Comparison of ENCODE assay signal across 18 mouse cellular contexts in genomic region chr5:125104841-125105240, GRCm38 (mm10).
A peak's percentile ranks its signal among the peaks of the same experiment; 100 is the strongest.
DNase-seq lines count a peak whose midpoint lies in the region; ATAC-seq and TF ChIP-seq lines count a peak whose summit lies in the region.
"Had no signal": no experiment of that assay in that cellular context is flagged by ENCODE, and none has a peak within 500 bp of the region (broad histone marks: within the 10 kb centered on the region; RNA-seq: fewer than 3 reads in every experiment).

No protein-coding gene starts in this region.

- H3K4me1 ChIP-seq in heart, embryonic 15.5 days (replicated peaks): peaks cover 41% of the 10 kb centered on the region
- H3K4me1 ChIP-seq in heart, adult 2 months (ENCODE audit: control insufficient read depth, insufficient read depth, low read length): peaks cover 12% of the 10 kb centered on the region
- peaks cover 45% of the 10 kb centered on the region for H3K4me1 ChIP-seq in neural tube, embryonic 13.5 days (replicated peaks)
- peaks cover 44% of the 10 kb centered on the region for H3K4me1 ChIP-seq in limb, embryonic 10.5 days

- 44% methylated on average over 6 of the region's 6 CpGs for WGBS in heart, embryonic 15.5 days
- WGBS in heart, adult 2 months: 75% methylated on average over 6 of the region's 6 CpGs
- 78% methylated on average over 6 of the region's 6 CpGs for WGBS in neural tube, embryonic 13.5 days
- 52% methylated on average over 6 of the region's 6 CpGs for WGBS in limb, embryonic 10.5 days

- no peak overlapping the region for H3K4me3 ChIP-seq in heart, embryonic 15.5 days
- H3K4me3 ChIP-seq in heart, adult 2 months: no peak overlapping the region
- H3K4me3 ChIP-seq in neural tube, embryonic 13.5 days: no peak overlapping the region
- no peak overlapping the region for H3K4me3 ChIP-seq in limb, embryonic 10.5 days

- no peak overlapping the region for H3K4me2 ChIP-seq in heart, embryonic 15.5 days
- H3K4me2 ChIP-seq in neural tube, embryonic 13.5 days: no peak overlapping the region

- no peaks in the 10 kb centered on the region for H3K79me2 ChIP-seq in heart, adult 2 months (replicated peaks; ENCODE audit: control insufficient read depth, insufficient read depth, low read length)

- intact Hi-C loops in heart, adult 2 months (cut with DNase I): loop anchor here (5.0 kb wide), 3 partner anchors 33 to 88 kb away; no protein-coding TSS in a partner anchor
- intact Hi-C loops in left cerebral cortex, postnatal 4 days (cut with DNase I): no loop called here

- no peak for TF ChIP-seq EP300 in heart, adult 2 months (IDR thresholded peaks at IDR 0.05; ENCODE audit: insufficient read depth, low read depth, low read length)

- no peaks in the 10 kb centered on the region for H3K27me3 ChIP-seq in heart, embryonic 15.5 days
- no peaks in the 10 kb centered on the region for H3K27me3 ChIP-seq in heart, adult 2 months (ENCODE audit: control insufficient read depth, insufficient read depth, low read length)
- no peaks in the 10 kb centered on the region for H3K27me3 ChIP-seq in neural tube, embryonic 13.5 days
- no peaks in the 10 kb centered on the region for H3K27me3 ChIP-seq in limb, embryonic 10.5 days (ENCODE audit: low read depth, poor library complexity, severe bottlenecking)

- no peaks in the 10 kb centered on the region for H3K9me3 ChIP-seq in heart, embryonic 15.5 days (replicated peaks)
- H3K9me3 ChIP-seq in neural tube, embryonic 13.5 days: no peaks in the 10 kb centered on the region
- H3K9me3 ChIP-seq in limb, embryonic 10.5 days (replicated peaks): no peaks in the 10 kb centered on the region

- no peak for TF ChIP-seq CTCF in heart, adult 2 months (IDR thresholded peaks at IDR 0.05)

- DNase-seq in heart, adult 2 months: no peak
- DNase-seq in neural tube, embryonic 10.5 days (ENCODE audit: extremely low spot score, low spot score): no peak
- no peak for DNase-seq in limb, embryonic 10.5 days (ENCODE audit: low spot score)
- DNase-seq in thymus, postnatal 14 days: peak; percentile 55
- DNase-seq in gastrocnemius, postnatal 10 days: no peak
- DNase-seq in left cerebral cortex, postnatal 4 days: no peak
- DNase-seq: adrenal gland, postnatal 25 days; cerebellum, adult 18-20 months; heart, adult 11 months; kidney, adult 9 months; kidney, postnatal 36 days; layer of hippocampus, adult 9-11 months; liver, postnatal 0 days; lung, postnatal 36 days; spleen, adult 18-20 months had no signal

- ATAC-seq in heart, embryonic 15.5 days (replicated peaks; ENCODE audit: insufficient number of reproducible peaks, insufficient read depth, low FRiP score, low read depth): no peak
- no peak for ATAC-seq in neural tube, embryonic 13.5 days (ENCODE audit: low read depth)
- ATAC-seq: inflammation-experienced regulatory T-cells, adult 6 months; liver, postnatal 0 days had no signal

- H3K27ac ChIP-seq in heart, embryonic 15.5 days: no peak overlapping the region
- H3K27ac ChIP-seq in heart, adult 2 months: no peak overlapping the region
- H3K27ac ChIP-seq in neural tube, embryonic 13.5 days (replicated peaks): peak overlapping the region; percentile 49
- H3K27ac ChIP-seq in limb, embryonic 10.5 days: peak overlapping the region; percentile 19; the same call in 1 of the 2 replicates

- 0 out of 2 replicates have a peak overlapping the region, but pooled peaks have one; percentile 6 for H3K9ac ChIP-seq in heart, embryonic 15.5 days
- H3K9ac ChIP-seq in heart, adult 2 months (ENCODE audit: low read depth, low read length): no peak overlapping the region
- 0 out of 2 replicates have a peak overlapping the region, but pooled peaks have one; percentile 22 for H3K9ac ChIP-seq in neural tube, embryonic 13.5 days
- H3K9ac ChIP-seq: liver, postnatal 0 days had no signal

- no peak for TF ChIP-seq POLR2A in heart, adult 2 months (IDR thresholded peaks at IDR 0.05; ENCODE audit: insufficient read depth, low read depth, low read length)

- H3K36me3 ChIP-seq in heart, embryonic 15.5 days: peaks cover 49% of the 10 kb centered on the region
- H3K36me3 ChIP-seq in heart, adult 2 months (ENCODE audit: control insufficient read depth, insufficient read depth, low read length): no peaks in the 10 kb centered on the region
- H3K36me3 ChIP-seq in neural tube, embryonic 13.5 days: peaks cover 76% of the 10 kb centered on the region
- H3K36me3 ChIP-seq in limb, embryonic 10.5 days: peaks cover 98% of the 10 kb centered on the region

Comparison
In these comparisons a context has a peak if more than half of its experiments do, and no peak if none do; other contexts are left out.
1. H3K27ac ChIP-seq: peak in neural tube, embryonic 13.5 days (single experiment) and limb, embryonic 10.5 days (single experiment); none in heart, embryonic 15.5 days (single experiment) and heart, adult 2 months (single experiment).